Mouse (Mus musculus) layer of hippocampus, adult 9-10 months (tissue): Measurements from ENCODE around the gene Polr2a.
"Not testable (repeated sequence)": the region's sequence is repeated elsewhere in the genome, so short reads cannot be mapped to it uniquely, and the experiment has no call there.

Source experiments
- DNase-seq: peaks from one replicate; pipeline ENCODE4 v3.0.0; 2022; ENCODE audit warnings: low spot score

Gene Polr2a

GRCm38 (mm10) chr11:69704613-69705010, 53.8 kb downstream of the Polr2a start:
- no peak for DNase-seq

DNA sequence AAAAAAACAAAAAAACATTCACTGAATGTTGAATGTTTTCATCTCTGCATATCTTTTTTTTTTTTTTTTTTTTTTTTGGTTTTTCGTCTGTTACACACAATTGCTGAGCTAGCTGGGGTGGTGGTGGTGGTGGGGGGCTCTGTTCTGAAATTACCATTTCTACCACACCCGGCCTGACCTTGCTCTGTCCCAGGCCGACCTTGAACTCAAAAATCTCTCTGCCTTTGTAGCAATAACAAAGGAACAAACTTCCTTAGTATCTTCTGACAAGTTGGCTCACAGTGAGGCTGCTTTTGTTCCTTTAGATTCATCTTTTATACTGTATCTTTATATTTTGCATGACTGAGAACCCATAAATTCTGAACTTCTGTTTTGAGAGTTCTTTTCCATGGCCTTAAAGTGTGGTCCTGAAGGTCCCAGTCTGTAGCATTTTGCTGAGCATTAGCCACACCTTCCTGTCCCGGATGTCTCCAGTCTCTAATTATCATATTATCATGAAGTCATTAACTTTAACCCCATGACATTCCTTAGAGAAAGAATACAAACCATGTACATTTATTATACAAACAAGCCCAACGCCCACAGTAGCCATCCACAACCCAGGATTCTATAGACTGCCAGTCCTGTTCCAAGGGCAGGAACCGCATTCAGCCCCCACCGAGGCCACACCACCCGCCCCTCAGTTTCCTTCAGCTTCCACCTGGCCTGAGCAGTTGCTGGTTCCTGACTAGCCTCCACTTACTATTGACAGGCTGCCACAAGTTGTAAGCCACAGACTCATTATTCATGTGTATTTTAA, 54.4 kb downstream of the Polr2a start:
- DNase-seq: no peak

- not testable (repeated sequence) for DNase-seq
These were observed 55.1 kb downstream of the Polr2a start for GRCm38 (mm10) chr11:69703381-69703780.

GRCm38 (mm10) chr11:69702886-69703285, 55.6 kb downstream of the Polr2a start:
- DNase-seq: not testable (repeated sequence)

- no peak for DNase-seq
These were observed 58.8 kb downstream of the Polr2a start for GRCm38 (mm10) chr11:69699595-69699994.

DNA sequence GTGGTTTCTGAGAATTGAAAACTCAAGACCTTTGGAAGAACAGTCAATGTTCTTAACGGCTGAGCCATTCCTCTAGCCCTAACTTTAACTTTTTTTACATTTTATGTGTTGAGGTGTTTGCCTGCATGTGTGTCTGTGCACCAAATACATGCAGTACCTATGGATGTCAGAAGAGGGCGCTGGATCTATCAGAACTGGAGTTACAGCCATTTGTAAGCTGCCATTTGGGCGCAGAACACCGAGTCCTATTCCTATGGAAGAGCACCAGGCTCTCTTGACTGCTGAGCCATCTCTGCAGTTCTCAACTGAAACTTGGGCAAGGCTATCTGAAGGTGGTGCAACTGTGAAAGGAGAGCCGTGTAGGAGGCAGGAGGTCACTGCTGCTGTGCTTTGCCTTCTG, 59.9 kb downstream of the Polr2a start:
- no peak for DNase-seq

GRCm38 (mm10) chr11:69697396-69697795, 61.0 kb downstream of the Polr2a start:
- DNase-seq: no peak

DNA sequence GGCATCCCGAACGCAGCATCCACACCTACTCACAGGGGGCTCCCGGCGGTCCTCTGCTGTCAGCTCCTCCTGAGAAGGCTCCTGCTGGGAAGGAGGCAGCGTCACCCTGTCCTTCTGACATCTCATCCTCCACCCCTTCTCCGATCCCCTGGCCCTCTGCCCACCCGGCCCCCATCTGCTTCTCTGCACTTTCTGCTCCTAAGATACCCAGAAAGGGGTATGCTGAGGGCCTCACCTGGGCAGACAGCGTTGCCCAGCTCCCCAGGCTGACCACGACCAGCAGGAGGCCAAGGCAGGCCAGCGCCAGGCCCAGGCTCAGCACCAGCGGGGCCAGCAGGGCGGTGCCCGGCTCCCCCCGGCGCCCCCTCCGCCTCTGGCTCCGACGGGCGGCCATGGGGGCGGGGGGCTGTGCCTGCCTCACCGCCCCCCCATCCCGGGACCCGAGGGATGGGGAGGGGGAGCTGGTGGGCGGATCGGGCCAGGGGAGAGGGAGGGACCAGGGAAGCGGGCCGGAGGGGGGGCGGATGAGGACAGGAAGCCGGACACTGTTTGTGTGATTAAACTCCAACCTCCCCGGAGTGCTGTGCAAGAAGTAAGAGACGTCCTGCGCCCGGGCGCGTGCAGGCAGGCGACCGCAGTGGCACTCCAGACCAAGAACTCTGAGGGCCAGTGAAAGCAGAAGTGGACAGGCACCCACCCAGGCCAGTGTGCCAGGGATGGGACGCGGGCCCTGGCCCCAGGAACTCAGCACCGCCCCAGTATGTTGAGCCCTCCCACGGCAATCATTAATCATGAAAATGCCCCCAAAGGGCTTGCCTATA, 62.9 kb downstream of the Polr2a start, which contains the start of the genes Tnfsf12 and Tnfsfm13:
Tnfsf12 (minus strand) TSS at position 489 of the 821 bp plus-strand sequence.
Tnfsfm13 (minus strand) TSS at position 738 of the 821 bp plus-strand sequence.
- no peak for DNase-seq

DNA sequence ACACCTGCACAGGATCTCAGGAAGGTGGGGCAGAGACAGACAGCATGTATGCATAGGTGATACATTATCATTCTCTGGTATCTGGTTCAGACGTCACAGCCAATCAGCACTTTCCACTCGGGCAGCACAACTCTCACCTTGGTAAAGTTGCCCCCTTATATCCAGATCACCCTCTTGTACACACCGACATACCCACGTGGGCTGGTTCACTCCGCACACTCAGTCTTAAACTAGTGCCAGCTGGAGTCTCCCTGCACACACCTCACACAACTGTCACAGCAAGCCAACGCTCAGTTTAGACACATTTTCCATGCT, 63.4 kb downstream of the Polr2a start:
- DNase-seq: no peak

GRCm38 (mm10) chr11:69693421-69693965, 64.9 kb downstream of the Polr2a start:
- DNase-seq: no peak

DNA sequence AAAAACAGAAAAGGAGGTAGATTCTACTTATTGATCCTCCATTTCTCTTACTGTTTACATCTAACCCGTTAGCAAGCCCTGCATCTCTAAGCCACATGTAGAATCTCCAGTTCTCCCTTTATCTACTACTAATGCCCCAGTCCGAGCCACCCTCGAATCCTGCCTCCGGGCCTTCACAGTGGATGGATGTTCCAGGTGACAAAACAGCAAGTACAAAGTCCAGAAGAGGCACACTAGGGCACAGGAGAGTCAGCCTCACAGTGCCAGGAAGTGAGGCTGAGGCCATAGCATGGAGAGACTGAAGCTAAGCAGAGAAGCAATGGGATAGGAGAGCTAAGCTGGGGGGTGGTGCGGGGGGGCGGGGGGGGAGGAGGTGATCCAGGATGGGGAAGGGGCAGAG, 65.6 kb downstream of the Polr2a start:
- DNase-seq: no peak

DNA sequence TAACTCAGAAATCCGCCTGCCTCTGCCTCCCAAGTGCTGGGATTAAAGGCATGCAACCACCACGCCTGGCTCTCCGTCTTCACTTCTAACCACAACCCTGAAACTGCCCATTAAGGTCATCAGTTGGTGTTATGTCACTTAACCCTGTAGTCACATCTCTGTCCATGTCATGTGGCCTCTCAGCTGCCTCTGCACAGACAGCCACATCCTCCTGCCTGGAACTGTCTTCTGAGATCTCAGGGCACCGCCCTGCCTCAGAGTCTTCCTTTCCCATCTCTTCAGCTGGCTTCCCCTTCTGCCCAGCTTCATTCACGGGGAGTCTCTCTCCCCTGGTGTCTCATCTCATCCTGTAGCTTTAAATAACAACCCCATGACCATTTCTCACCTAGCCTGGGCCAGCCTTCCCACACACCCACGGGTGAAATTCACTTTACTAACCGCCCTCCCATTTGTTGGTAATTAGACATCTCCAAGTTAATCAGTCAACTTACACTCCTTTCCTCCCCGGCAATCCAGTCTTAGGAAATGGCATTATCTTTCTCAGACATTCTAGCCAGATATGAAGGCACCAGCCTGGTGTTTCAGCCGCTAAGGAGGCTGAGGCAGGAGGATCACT, 66.1 kb downstream of the Polr2a start:
- DNase-seq: no peak

GRCm38 (mm10) chr11:69689891-69690290, 68.5 kb downstream of the Polr2a start:
- DNase-seq: no peak

DNA sequence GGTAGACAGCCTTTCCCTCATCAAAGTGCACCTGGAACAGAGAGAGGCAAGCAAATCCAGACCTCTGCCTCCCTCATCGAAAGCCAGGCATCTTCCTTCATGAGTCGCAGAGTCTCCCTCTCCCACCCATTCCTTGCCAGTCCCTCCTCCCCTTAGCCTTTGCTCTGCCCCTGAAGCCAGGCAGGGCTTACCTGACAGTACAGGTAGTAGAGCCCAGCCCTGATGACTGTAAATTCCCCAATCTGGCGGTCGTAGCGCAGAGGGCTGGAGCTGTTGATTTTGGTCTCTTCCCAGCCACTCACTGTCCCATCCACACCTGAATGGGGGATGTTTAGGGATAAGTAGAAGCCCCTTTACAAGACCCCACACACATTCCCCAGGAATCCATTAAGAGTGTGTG, 71.4 kb downstream of the Polr2a start:
- DNase-seq: no peak

- DNase-seq: no peak
These were observed 72.1 kb downstream of the Polr2a start for GRCm38 (mm10) chr11:69686377-69686776.

DNA sequence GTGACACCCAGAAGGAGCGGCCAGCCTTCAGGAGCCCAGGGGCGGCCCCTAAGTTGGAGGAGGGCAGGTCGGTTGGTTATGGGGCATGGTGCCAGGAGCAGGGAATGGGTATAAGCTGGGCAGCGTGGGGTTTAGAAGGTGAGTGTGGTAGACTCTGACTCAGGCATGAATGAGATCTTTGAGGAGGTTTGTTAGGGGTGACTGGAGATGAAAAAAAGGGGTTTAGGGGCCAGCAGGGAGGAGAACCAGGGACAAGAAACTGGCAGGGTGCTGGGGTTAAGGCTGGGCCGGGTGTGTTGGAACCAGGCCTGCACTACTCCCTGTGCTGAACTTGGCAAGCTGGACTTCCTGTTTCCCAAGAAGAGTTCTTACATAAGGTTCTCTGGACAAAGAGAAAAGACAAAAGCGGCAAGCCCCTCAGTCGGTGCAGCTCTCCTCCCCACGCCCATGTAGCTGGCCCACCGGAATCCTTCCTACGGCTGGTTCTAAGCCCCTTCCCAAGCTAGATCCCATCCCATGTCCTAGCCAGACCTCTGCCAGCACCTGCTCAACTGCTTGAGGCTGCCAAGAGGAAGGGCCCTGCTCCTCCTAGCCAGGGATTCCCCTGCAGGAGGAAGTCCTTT, 72.8 kb downstream of the Polr2a start, which contains the start of gene Tnfsf13:
Tnfsf13 (minus strand) TSS at position 259 of the 623 bp plus-strand sequence.
- no peak for DNase-seq

DNA sequence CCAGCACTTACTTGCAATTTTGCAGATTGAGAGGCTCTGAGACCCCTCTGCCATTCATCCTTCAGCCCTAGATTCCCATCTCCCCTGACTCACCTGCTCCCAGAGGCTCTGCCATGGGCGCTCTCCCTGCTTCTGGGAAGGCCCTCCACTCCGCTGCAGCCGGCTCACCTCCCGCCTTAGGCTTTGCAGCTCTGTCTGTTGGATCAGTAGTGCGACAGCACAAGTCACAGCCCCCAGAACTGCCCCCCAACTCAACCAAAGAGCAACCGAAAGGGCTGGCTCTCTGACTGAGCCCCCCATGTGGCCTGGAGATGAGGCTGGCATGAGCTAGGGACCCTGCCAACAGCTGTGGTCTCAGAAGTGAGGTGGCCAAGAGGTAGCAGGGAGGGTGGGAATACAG, 73.5 kb downstream of the Polr2a start:
- no peak for DNase-seq

- DNase-seq: no peak
These were observed 74.2 kb downstream of the Polr2a start for GRCm38 (mm10) chr11:69684128-69684745.
